Mouse (Mus musculus) lung, adult 2 months (tissue): Measurements from ENCODE around the gene Vgll1.

ENCODE experiments used
- CTCF ChIP-seq: fragments of 200-500 bp; IDR thresholded peaks from 2 replicates; pipeline ENCODE4 v1.5.1; 2011; ENCODE audit warnings: mild to moderate bottlenecking, low read length, control low read depth; ENCODE audit not compliant: insufficient read depth
- POLR2A ChIP-seq: fragments of 200-500 bp; IDR thresholded peaks from 2 replicates; pipeline ENCODE4 v1.6.1; 2011; ENCODE audit warnings: low read depth, mild to moderate bottlenecking, control low read depth, low read length, borderline replicate concordance; ENCODE audit errors: extremely low read depth

- TF ChIP-seq CTCF (no peak), POLR2A (no peak)
These were observed 30.2 kb downstream of the Vgll1 start for GRCm38 (mm10) chrX:57118143-57118542.
